Mouse (Mus musculus) megakaryocyte progenitor cell, adult 5-6 weeks (primary cell): ENCODE results near the gene Wdr70. TPM values are rescaled to one million over a fixed set of nuclear protein-coding genes. Genes with fewer than 3 reads are reported as not detected.
A peak's percentile ranks its signal among the peaks of the same experiment; 100 is the strongest.

Source experiments
- ATAC-seq: replicated peaks from 2 replicates; pipeline ENCODE4 v1.8.0; 2016; ENCODE audit warnings: mild to moderate bottlenecking, moderate TSS enrichment, inconsistent platforms; ENCODE audit not compliant: poor library complexity
- total RNA-seq, 2 experiments: library from RNA; stranded (forward) in 1 of 2; stranded (reverse) in 1 of 2; fragments of 157-497, 149-512 nt in 1 of 2; fragments of 200-1000 nt in 1 of 2; gene quantifications; 2 replicates each; pipeline versions ENCODE4 v1.2.3 to v1.2.4; 2015 to 2017

Wdr70 gene
- total RNA-seq, 2 experiments from 2014 or later: 40.1 to 49.8 TPM

DNA sequence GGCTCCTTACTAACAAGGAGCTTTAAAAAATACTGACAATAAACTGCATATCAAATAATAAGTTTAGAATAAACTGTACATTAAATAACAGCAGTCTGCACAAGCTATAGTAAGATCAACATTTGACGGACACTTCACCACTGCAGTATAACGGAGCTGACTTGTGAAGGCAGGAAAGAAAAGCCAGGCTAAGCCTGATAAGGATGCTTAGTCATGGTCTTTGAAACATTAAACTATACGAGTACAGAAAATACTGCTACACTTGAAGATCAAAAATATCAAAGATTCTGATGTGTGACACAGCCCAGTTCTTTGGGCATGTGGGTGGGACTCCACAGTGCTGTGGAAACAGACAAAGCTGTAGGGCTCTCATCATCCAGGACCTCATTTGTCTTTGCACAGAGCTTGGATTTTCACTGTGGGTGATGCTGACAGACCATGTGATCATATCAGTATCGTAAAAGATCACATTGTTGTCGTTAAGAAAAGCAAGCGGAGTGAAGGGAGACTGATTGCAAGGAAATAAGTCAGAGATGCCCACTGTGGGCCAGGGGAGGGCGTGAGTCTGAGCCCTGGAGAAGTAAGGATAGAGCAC lies 163.3 kb downstream of the Wdr70 start:
- ATAC-seq: peak; percentile 79

DNA sequence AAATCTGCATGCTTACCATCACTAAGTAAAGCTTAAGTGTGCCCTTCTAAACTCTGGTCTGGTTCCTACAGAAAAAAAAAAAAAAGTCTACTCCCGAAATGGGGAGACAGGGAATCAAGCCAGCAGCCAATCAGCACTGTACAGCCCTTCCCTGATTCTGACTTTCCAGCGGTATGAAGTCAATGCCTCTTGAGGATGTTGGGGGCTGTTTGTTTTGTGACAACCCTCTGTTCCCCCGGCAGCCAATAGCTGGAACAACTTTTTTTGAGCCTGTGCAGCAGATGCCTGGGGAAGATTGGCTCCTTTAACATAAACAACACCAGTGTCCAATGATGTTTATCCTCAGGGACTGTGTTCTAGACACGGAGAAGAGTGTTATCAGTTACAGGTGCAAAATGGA lies 164.4 kb downstream of the Wdr70 start:
- ATAC-seq: no peak

DNA sequence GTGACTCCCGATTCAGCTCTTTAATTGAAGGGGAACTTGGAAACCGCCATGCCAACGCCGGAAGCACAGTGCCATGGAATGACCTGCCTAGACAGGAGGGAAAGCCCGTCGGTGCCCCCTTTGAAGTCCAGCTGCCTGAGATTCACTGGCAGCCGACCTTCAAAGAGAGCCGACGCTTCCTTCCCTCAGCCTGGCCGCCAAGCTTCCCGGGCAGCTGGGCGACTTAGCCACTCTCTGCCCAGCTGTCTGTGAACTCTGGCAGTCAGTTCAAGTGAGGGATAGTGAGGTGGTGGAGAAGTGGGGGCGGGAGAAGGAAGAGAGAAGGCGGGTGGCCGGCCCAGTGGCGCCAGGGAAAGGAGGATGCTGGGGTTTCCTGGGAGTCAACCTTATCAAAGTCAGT lies 164.9 kb downstream of the Wdr70 start:
- no peak for ATAC-seq

DNA sequence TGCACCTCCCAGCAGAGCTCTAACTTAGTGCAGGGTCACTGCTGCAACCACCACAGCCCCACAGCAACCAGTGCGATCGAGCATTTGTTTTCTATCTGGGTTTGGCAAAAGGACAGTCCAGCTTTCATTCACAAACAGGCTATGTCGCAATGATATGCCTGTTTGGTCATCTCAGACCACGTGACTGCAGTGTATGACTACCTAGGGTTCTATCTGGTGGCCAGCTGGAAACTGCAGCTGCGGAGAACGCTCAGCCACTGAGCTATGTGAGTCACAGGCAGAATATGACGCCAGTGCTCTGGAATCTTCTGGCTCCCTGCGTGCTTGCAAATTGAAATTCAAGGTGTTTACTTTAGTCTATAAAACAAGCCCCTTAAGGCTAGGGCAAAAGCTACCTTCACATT lies 167.4 kb downstream of the Wdr70 start:
- ATAC-seq: no peak

DNA sequence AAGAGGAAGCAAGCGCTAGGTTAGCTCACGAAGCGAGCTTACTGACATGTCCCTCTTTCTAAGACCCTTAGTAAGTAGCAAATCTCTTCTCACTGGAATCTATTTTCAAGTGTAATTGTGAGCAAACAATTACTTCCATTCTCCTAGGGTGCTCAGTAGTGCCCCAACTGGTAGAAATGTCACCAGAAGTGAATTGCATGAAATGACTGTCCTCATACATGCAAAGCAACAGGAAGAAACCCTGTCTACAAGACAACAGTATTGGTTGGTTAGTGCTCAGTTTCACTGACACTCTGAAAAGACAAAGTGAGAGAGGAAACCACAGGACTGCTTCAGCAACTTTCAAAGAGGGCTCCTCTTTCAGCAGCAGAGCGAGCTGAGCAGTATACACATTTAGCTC lies 173.6 kb downstream of the Wdr70 start:
- ATAC-seq: peak; percentile 34; the same call in 1 of the 2 replicates

DNA sequence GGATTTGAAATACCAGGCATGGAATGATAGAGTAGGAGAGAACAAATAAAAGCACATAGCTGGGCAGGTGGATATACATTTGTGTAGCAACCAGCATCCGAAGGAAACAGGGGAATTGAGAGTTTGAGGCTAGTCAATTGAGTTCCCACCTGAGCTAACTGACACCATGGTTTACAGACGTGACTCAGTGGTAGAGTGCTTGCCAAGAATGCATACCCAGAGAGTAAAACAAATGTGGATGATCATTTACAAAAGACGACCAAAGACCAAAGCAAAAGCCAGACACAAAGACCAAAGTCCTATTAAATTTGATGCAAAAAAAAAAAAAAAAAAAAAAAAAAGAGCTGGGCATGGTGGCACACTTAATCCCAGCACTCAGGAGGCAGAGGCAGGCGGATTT lies 175.7 kb downstream of the Wdr70 start:
- no peak for ATAC-seq

DNA sequence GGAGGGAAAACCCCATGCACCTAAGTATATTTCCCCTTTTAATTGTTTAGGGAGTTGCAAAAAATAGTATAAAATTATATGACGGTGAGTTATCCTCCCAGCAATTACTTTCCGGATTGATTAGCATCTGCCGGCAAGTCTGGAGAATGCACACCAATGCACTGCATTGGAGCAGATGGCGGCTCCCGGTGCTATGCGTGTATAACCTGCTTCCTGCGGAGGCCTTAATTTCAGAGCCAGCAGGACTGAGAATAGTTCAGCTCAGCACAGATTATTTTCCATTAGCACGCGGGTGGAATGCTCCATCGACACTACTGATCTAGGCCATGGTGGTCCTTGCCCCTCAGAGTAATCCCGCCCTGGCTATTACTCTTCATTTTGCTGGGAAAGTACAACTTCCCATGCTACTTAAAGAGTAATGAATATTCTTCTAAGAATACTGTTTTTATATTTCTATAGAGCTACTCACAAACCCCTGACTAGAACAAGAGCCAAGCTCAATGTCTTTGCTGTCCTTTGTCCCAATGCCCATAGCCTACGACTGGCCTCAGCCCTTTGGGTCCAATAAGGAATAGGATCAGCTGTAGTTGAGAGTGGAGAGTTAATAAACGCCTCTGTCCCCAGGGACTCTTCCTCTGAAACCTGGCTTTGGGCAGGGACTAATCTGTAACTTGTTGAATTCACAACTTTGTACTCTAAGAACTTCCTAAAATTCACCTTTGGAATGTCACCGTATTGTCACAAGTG lies 176.5 kb downstream of the Wdr70 start:
- no peak for ATAC-seq

DNA sequence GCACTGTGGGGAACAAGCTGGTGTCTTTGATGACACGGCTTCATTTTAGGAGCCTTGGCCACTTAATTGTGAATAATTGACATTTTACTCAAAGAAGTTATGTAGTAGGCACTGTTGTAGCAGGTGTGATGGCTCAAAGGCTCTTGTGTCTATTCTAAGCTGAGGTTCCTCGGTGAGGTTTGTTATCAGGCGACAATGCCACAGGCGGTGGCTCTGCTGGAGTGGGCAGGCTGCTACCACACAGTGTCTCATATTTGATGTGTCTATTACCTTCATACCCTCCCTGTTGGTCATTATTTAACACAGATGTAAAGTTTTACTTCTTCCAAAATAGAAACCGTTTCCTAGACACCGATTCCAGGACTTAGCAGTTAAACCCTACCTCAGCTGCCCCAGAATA lies 177.9 kb downstream of the Wdr70 start:
- ATAC-seq: no peak

DNA sequence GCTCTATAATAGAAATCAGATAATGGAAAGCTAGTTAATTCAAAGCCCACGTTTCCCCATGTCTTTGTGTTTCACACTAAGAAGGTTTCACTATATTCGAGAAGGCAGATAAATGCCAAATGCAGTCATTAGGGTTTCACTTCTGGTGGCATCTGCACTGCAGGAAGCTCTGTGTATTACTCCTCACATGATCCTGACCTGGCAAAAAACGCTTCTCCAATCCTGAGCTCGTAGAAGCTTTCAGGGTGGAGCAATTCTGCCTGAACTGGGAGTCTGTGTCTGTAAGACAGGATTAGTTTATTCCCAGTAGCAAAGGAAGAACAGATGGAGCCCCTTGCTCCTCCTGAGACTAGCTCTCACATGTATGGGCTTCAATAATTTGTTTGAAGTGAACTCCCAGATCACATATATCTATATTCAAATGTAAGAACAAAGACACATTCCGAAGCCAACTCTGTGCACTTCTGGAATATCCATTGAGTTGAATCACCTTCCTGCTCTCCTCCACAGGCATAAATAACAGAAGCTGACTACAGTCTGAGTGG lies 192.4 kb downstream of the Wdr70 start:
- ATAC-seq: no peak

DNA sequence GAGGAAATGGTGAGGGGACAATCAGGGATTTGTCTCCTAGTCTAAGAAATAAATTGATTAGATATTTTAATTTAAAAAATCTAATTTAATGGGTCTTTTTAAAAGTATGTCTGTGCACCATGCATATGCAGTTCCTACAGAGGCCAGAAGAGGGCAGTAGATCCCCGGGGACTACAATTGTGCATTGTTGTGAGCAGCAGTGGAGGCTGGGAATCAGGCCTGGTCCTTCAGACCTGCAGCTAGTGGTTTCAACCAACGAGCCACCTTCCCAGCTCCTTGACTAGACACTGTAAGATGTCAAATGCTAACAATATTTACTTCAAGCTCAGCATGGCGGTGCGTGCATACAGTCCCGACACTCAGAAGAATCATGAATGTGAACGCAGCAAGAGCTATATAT lies 199.7 kb downstream of the Wdr70 start:
- ATAC-seq: peak; percentile 44; the same call in 1 of the 2 replicates

DNA sequence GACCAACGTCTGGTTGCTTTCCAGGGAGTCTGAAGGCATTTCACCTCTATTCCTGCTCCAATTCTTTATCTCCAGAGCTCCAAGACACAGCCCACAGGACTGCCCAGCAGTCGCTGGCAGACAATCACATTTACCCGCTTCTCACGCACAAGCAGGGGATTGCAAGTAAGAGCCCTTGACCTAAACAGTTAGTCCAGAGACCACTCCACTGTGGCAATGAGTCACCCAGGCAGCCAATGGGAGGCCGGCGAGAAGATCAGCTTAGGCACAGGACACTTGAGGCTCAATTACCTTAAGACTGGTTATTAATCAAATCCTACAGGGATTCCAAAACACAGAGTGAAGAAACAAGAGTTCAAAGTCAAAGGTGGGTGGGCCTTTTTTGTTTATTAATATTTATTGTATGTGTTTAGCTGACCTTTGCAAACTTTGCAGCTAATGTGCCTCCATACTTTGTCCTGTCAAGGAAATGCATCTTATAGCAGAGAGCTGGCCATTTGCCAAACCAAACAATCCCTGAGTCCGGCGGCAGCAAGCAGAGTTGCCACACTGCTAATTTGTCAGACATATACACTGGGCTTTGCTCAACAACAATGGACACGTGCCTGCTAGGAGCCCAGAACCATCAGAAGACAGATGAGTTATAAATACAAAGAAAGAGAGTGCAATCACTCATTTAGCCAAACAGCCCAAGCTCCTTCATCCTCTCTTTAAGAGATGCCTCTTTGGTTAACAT lies 207.3 kb downstream of the Wdr70 start:
- no peak for ATAC-seq

DNA sequence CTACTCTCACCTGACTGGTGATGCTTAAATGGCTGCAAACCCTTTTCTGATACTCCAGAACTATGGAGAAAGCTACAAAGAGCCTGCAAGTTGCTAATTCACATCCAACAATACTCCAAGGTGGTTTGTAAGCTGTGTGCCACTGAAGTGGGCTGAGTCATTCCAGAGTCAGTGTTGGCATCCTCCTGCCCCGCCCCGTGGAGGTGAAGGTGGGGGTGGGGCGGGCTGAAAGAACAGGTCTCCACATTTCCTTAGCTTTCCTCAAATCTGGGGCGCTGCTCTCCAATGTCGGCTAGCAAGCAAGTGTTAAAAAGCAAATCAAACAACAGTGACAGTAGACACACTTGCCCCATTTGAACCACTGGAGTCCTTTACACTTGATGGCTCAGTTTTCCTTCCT lies 208.7 kb downstream of the Wdr70 start:
- ATAC-seq: no peak

DNA sequence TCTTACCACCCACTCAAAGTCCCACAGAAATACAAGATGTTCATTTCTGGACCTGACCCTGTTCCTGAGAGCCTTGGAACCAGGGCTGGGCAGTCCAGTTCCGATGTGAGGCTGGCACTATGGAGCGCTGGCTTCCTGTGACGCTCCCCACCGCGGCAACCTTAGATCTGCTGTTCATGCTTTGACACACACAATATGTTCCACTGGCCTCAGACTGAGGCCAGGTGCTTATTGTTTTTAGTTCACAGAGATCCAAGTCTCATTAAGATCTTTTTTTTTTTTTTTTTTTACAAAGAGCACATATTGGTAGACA lies 209.7 kb downstream of the Wdr70 start:
- ATAC-seq: no peak

DNA sequence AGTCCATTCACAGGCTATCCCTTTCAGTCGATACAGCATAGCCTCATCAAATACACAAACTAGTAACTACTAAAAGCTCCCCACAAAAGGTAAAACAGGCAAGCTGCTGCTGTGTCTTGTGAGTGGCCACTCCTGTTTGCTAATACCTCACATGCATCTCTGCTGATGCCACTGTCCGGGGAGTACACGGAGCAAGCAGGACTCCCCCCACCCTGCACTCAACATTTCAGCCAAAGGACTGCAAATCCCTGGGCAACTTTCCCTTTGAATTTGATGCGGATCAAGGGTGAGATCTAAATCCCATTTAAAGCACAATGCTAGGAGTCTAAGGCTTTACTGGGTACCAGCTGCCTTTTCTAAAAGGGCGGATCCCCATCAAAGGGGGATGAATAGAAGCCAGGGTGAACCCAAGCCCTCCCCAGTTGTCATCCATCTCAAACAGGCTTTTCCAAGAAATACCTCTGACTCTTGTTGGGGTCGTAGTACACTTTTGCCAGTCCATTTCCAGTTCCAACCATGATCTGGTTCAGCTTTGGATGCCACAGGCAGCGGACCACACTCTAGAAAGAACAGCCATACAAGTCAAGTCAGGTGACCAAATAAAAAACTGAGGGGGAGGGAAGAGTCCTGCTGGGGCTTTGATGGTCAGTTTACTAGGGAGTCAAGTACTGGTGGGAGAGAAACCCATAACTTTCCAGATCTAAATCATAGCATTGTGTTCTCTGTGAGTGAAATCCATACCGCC lies 210.2 kb downstream of the Wdr70 start:
- no peak for ATAC-seq

DNA sequence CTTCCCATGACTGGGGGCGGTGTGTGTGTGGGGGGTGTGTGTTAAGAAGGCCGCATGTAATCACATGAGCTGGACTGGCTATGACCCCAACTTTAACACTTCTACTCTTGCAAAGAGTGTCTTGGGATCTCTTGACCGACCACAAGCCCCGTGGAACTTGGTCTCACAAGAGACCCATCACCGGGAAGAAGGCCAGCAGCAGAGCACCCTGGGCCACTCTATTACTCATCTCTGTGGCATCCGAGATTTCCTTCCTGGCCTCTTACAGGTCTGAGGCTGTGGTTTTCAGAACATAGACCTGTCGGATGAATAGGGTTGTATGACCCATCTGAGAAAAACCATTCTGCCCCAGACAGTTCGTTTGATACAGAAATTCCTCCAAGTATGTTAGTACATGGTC lies 212.4 kb downstream of the Wdr70 start:
- no peak for ATAC-seq

DNA sequence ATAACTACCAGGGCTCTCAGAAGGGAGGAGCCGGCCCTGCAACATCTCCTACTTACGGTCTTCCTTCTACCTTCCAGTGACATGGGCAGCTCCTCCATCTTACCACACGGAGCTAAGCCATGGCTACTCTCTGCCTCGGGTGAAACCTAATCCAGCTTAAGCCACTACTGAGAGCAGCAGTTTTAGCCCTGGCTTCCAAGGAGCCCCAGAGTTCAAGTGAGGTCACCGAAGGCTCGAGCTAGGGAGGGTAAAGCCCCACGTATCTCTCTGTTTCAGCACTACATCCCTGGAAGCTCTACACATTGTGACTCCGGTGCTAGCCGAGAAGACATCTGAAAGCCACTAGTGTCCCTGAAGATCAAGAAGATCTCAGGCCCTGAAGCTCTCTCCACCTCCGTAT lies 213.9 kb downstream of the Wdr70 start:
- no peak for ATAC-seq

DNA sequence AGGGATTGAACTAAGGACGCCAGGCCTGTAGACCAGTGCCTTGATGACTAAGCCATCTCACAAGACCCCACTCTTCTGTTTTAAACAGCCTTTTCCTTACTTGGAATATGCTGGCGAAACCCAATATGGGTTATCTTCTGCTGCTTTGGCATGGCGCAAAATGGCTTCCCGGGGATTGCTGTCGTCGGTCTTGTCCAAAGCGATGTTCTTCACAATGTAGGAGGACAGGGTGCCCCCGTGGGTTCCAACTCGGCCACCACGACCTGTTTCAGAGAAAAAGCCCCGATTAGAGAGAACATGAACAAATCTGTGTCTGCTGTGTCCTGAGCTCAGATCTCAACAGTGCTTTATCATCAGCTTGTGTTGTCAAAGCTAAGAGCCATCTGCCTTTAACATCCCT lies 214.8 kb downstream of the Wdr70 start:
- ATAC-seq: no peak

DNA sequence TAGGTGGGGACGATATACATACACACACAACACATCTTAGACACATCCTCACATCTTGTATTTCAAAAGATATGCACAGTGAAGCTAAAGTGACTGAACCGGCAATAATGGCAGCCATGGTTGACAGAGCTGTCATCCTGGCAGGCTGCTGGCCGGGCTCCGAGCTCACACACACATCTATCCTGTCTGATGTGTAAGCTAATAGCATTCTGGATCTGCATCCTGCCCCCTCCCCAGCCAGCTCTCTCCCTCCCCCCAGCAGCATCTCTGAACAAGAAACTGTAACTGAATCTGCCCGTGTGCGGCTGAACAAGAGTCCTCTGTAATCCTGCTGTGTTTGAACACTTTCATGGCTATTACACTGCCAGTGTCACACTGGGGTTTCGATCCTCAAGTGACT lies 219.1 kb downstream of the Wdr70 start:
- ATAC-seq: no peak

DNA sequence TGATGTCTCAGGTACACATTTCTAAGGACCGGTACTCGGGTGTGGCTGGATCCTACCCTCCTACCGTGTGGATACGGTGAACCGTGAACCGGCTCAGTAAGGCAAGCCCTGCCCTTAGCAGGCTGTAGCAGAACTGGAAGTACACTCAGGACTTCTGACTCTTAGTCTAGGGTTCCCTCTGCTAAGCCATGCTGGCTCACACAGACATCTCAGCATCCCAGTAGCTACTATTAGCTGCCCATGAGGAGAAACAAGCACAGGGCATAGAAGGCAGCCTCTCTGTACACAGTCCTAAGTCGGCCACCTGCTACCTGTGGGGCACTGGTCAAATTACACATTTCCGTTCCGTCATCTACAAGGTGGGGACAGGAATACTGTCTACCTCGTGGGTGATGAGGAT lies 220.1 kb downstream of the Wdr70 start:
- no peak for ATAC-seq

DNA sequence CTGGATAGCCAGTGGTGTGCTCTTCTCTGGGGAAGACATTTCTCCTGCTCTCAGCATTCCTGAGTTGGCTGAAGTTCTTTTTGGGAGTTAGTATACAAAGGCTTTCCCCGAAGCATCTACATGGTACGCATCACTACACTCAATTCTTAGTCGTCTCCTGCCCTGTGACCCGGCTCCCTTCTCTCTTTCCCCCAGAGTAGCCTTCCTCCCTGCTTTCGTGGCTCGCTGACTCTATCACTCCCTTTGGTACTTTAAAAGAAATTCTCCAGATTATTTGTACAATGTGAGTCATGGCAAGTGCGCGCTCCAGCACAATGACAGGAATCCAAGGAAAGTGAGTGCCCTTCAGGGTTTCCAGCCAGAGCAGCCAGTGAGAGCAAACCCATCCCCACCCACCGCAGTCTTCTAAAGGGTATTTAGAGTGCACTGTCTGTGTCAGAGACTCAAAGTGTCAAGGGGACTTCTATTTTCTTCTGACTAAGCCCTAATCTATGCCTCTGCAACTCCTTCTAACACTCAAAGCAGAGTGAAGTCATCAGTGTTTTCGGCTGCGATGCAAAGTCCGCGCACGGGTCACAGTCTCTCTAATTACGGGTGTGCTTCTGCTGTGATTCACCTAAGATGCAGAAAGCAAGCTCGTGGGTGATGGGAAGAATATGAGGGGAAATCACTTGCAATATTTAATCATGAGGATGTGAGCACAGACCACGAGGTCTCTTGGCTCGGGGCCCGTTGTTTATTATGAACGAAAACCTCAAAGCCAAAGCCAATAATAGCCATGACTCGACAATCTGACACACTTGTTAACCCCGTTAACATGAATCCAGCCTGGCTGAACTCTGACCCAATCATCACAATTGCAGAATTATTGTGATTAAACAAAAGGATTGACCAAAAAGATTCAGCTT lies 221.2 kb downstream of the Wdr70 start:
- no peak for ATAC-seq
